25 mouse cellular contexts compared by ENCODE assay signal in the genomic region with DNA sequence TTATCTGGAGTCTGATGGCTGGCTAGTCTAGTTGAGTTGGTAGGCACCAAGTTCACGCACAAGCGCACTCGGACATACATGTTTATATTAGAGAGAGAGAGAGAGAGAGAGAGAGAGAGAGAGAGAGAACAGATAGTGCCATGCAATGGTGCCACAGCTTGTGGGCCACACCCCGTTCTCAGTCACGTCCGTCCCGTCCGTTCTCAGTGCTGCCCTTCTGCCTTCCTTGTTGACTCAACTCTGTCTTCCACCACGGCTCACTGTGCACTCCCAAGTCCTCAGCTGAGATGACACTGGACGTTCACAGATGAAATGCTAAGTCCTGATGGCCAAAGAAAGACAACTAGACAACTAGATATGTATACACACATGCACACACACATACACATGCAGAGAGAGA.
DNase-seq lines count a peak whose midpoint lies in the region; ATAC-seq lines count a peak whose summit lies in the region.
"Had no signal": no experiment of that assay in that cellular context is flagged by ENCODE, and none has a peak within 500 bp of the region (broad histone marks: within the 10 kb centered on the region; RNA-seq: fewer than 3 reads in every experiment).

No protein-coding gene starts in this region.

- no peak overlapping the region for H3K4me2 ChIP-seq in heart, embryonic 13.5 days
- H3K4me2 ChIP-seq in heart, embryonic 12.5 days: no peak overlapping the region
- no peak overlapping the region for H3K4me2 ChIP-seq in lung, embryonic 15.5 days
- no peak overlapping the region for H3K4me2 ChIP-seq in intestine, embryonic 16.5 days (ENCODE audit: low read depth, low read length)
- no peak overlapping the region for H3K4me2 ChIP-seq in stomach, embryonic 16.5 days (ENCODE audit: low read depth, low read length)
- H3K4me2 ChIP-seq: embryonic facial prominence, embryonic 12.5 days; embryonic facial prominence, embryonic 15.5 days; hindbrain, embryonic 13.5 days had no signal

- peaks cover 22% of the 10 kb centered on the region for H3K4me1 ChIP-seq in heart, embryonic 13.5 days
- peaks cover 23% of the 10 kb centered on the region for H3K4me1 ChIP-seq in heart, embryonic 12.5 days (replicated peaks)
- peaks cover 15% of the 10 kb centered on the region for H3K4me1 ChIP-seq in lung, embryonic 15.5 days
- H3K4me1 ChIP-seq in intestine, embryonic 16.5 days (ENCODE audit: control insufficient read depth, insufficient read depth, low read length): peaks cover 9% of the 10 kb centered on the region
- H3K4me1 ChIP-seq in stomach, embryonic 16.5 days (ENCODE audit: control insufficient read depth, insufficient read depth, low read length): peaks cover 10% of the 10 kb centered on the region; the same call in 1 of the 2 replicates

- no peak for ATAC-seq in heart, embryonic 13.5 days (ENCODE audit: extremely low read depth, insufficient number of reproducible peaks, low FRiP score, low TSS enrichment)
- ATAC-seq in heart, embryonic 12.5 days (ENCODE audit: insufficient number of reproducible peaks, low FRiP score): no peak
- no peak for ATAC-seq in lung, embryonic 15.5 days (ENCODE audit: borderline replicate concordance, extremely low read depth, low FRiP score, low TSS enrichment)
- peak; percentile 61 for ATAC-seq in intestine, embryonic 16.5 days
- peak; percentile 68; the same call in 1 of the 2 replicates for ATAC-seq in stomach, embryonic 16.5 days (ENCODE audit: insufficient read depth, low FRiP score)
- ATAC-seq: forebrain, embryonic 14.5 days; forebrain, postnatal 0 days; hindbrain, embryonic 16.5 days; Patski had no signal

- DNase-seq in lung, postnatal 14 days: no peak
- no peak for DNase-seq in ovary, postnatal 36 days (ENCODE audit: low spot score)
- DNase-seq: adrenal gland, postnatal 14 days; B cell, adult 2 months; cerebellum, adult 11 months; cerebellum, adult 2 months; cerebellum, adult 9-11 months; cerebellum, postnatal 25 days; forebrain, postnatal 0 days; gastrocnemius, adult 2 months; heart, adult 18-20 months had no signal

- WGBS in heart, embryonic 13.5 days: 87% methylated on average over 10 of the region's 10 CpGs
- WGBS in heart, embryonic 12.5 days: 85% methylated on average over 10 of the region's 10 CpGs
- WGBS in lung, embryonic 15.5 days: 58% methylated on average over 10 of the region's 10 CpGs
- 73% methylated on average over 10 of the region's 10 CpGs for WGBS in intestine, embryonic 16.5 days
- WGBS in stomach, embryonic 16.5 days: 75% methylated on average over 10 of the region's 10 CpGs

- no peaks in the 10 kb centered on the region for H3K9me3 ChIP-seq in heart, embryonic 13.5 days
- no peaks in the 10 kb centered on the region for H3K9me3 ChIP-seq in heart, embryonic 12.5 days (replicated peaks)
- H3K9me3 ChIP-seq in lung, embryonic 15.5 days: no peaks in the 10 kb centered on the region
- no peaks in the 10 kb centered on the region for H3K9me3 ChIP-seq in intestine, embryonic 16.5 days (ENCODE audit: control insufficient read depth, low read length)
- H3K9me3 ChIP-seq in stomach, embryonic 16.5 days (replicated peaks; ENCODE audit: control insufficient read depth, low read length): no peaks in the 10 kb centered on the region
- H3K9me3 ChIP-seq: embryonic facial prominence, embryonic 12.5 days; embryonic facial prominence, embryonic 15.5 days; hindbrain, embryonic 10.5 days; hindbrain, embryonic 13.5 days had no signal

- H3K27ac ChIP-seq in heart, embryonic 13.5 days (replicated peaks): 0 out of 2 replicates have a peak overlapping the region, but pooled peaks have one; percentile 70
- no peak overlapping the region for H3K27ac ChIP-seq in heart, embryonic 12.5 days (ENCODE audit: poor library complexity, severe bottlenecking)
- peak overlapping the region; percentile 23; the same call in 1 of the 2 replicates for H3K27ac ChIP-seq in lung, embryonic 15.5 days
- H3K27ac ChIP-seq in intestine, embryonic 16.5 days (ENCODE audit: low read length): no peak overlapping the region
- H3K27ac ChIP-seq in stomach, embryonic 16.5 days (ENCODE audit: low read length): no peak overlapping the region
- H3K27ac ChIP-seq: embryonic facial prominence, embryonic 12.5 days; embryonic facial prominence, embryonic 15.5 days; gastrocnemius, adult 2 months; hindbrain, embryonic 10.5 days; hindbrain, embryonic 13.5 days had no signal

- no peaks in the 10 kb centered on the region for H3K27me3 ChIP-seq in heart, embryonic 13.5 days (replicated peaks)
- no peaks in the 10 kb centered on the region for H3K27me3 ChIP-seq in heart, embryonic 12.5 days (replicated peaks)
- no peaks in the 10 kb centered on the region for H3K27me3 ChIP-seq in lung, embryonic 15.5 days
- no peaks in the 10 kb centered on the region for H3K27me3 ChIP-seq in intestine, embryonic 16.5 days (replicated peaks; ENCODE audit: control insufficient read depth, insufficient read depth, low read length)
- H3K27me3 ChIP-seq in stomach, embryonic 16.5 days (ENCODE audit: control insufficient read depth, insufficient read depth, low read length): no peaks in the 10 kb centered on the region
- H3K27me3 ChIP-seq: CH12.LX; embryonic facial prominence, embryonic 12.5 days; embryonic facial prominence, embryonic 15.5 days; hindbrain, embryonic 13.5 days had no signal

- H3K36me3 ChIP-seq in heart, embryonic 13.5 days: no peaks in the 10 kb centered on the region
- H3K36me3 ChIP-seq in heart, embryonic 12.5 days: no peaks in the 10 kb centered on the region
- no peaks in the 10 kb centered on the region for H3K36me3 ChIP-seq in lung, embryonic 15.5 days
- H3K36me3 ChIP-seq in intestine, embryonic 16.5 days (ENCODE audit: control insufficient read depth, insufficient read depth, low read length): no peaks in the 10 kb centered on the region
- no peaks in the 10 kb centered on the region for H3K36me3 ChIP-seq in stomach, embryonic 16.5 days (ENCODE audit: control insufficient read depth, insufficient read depth, low read length)
- H3K36me3 ChIP-seq: embryonic facial prominence, embryonic 12.5 days; embryonic facial prominence, embryonic 15.5 days; G1E; hindbrain, embryonic 10.5 days; hindbrain, embryonic 13.5 days had no signal

- H3K4me3 ChIP-seq in heart, embryonic 13.5 days: no peak overlapping the region
- H3K4me3 ChIP-seq in heart, embryonic 12.5 days: no peak overlapping the region
- H3K4me3 ChIP-seq in lung, embryonic 15.5 days: no peak overlapping the region
- no peak overlapping the region for H3K4me3 ChIP-seq in intestine, embryonic 16.5 days (ENCODE audit: low read length)
- H3K4me3 ChIP-seq in stomach, embryonic 16.5 days (replicated peaks; ENCODE audit: low read length): no peak overlapping the region
- H3K4me3 ChIP-seq: embryonic facial prominence, embryonic 12.5 days; embryonic facial prominence, embryonic 15.5 days; gastrocnemius, adult 2 months; hindbrain, embryonic 10.5 days; hindbrain, embryonic 13.5 days had no signal

- H3K9ac ChIP-seq in heart, embryonic 13.5 days: no peak overlapping the region
- no peak overlapping the region for H3K9ac ChIP-seq in heart, embryonic 12.5 days
- no peak overlapping the region for H3K9ac ChIP-seq in lung, embryonic 15.5 days
- H3K9ac ChIP-seq in intestine, embryonic 16.5 days (ENCODE audit: low read depth, low read length): no peak overlapping the region
- no peak overlapping the region for H3K9ac ChIP-seq in stomach, embryonic 16.5 days (ENCODE audit: low read length)
- H3K9ac ChIP-seq: embryonic facial prominence, embryonic 12.5 days; embryonic facial prominence, embryonic 15.5 days; forebrain, postnatal 0 days; hindbrain, embryonic 13.5 days had no signal

Comparison
In these comparisons a context has a peak if more than half of its experiments do, and no peak if none do; other contexts are left out.
1. H3K27ac ChIP-seq: peak in heart, embryonic 13.5 days (single experiment) and lung, embryonic 15.5 days (single experiment); none in heart, embryonic 12.5 days (single experiment), intestine, embryonic 16.5 days (single experiment) and stomach, embryonic 16.5 days (single experiment).
2. ATAC-seq: peak in intestine, embryonic 16.5 days (single experiment) and stomach, embryonic 16.5 days (single experiment); none in heart, embryonic 13.5 days (single experiment), heart, embryonic 12.5 days (single experiment) and lung, embryonic 15.5 days (single experiment).